Mouse (Mus musculus) gastrocnemius, adult 8-10 months (tissue): ENCODE measurements around the gene Fgf15. TPM values are rescaled to one million over a fixed set of nuclear protein-coding genes. Genes with fewer than 3 reads are reported as not detected.

ENCODE experiments used
- DNase-seq, 2 experiments: peaks; one replicate each; pipeline ENCODE4 v3.0.0; 2022; ENCODE audit warnings: low spot score in 2 of 2
- total RNA-seq, 4 experiments: library from RNA; stranded (reverse); gene quantifications; 2 replicates each; pipeline ENCODE4 v1.2.4; 2022

Fgf15 gene
- total RNA-seq, 4 experiments from 2014 or later, result not detected

DNA sequence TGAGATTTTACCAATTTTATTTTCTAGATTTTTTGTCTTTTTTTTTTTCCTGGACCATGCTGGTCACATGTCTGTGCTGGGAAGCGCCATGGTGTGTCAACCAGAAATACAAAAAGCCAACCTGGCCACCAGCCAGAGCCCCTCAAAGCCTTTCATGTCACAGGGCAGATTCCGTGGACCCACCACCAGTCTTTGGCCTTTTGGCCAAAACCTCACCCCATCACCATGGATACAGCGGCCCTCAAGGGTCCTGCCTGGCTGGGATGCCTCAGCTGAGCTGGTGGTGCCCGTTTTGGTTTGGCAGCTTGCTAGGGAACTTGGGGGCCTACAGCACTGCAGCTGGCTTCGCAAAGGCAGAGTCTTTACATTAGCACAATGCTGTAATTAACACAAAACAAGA, 33.6 kb downstream of the Fgf15 start:
- no peak for DNase-seq

GRCm38 (mm10) chr7:144931778-144932177, 35.4 kb downstream of the Fgf15 start:
- DNase-seq, result no peak

GRCm38 (mm10) chr7:144932389-144932937, 36.1 kb downstream of the Fgf15 start:
- DNase-seq, result no peak

GRCm38 (mm10) chr7:144933336-144933735, 37.0 kb downstream of the Fgf15 start:
- no peak for DNase-seq

- DNase-seq, result no peak
Measured at GRCm38 (mm10) chr7:144933796-144934195, 37.5 kb downstream of the Fgf15 start.

DNA sequence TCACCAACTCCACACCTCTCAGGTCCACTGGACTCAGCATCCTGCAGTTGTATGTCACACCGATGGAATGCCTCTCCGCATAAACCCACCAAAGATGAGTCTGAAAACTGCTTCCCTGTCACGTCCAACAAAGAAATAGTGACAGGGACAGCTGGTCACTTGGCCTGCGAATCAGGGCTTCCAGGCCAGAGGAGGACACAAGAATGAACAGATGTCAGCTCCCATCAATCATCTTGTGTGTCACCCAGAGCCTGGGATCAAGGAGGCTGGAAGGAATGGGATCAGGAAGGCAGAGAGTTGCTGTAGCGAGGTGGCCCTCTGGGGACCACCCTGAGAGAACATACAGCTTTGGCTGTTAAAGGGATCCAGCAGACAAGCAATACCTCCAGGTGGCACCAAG, 38.6 kb downstream of the Fgf15 start:
- DNase-seq, result peak in 1 of 2 experiments; percentile 44

GRCm38 (mm10) chr7:144935563-144935962, 39.2 kb downstream of the Fgf15 start:
- no peak for DNase-seq

DNA sequence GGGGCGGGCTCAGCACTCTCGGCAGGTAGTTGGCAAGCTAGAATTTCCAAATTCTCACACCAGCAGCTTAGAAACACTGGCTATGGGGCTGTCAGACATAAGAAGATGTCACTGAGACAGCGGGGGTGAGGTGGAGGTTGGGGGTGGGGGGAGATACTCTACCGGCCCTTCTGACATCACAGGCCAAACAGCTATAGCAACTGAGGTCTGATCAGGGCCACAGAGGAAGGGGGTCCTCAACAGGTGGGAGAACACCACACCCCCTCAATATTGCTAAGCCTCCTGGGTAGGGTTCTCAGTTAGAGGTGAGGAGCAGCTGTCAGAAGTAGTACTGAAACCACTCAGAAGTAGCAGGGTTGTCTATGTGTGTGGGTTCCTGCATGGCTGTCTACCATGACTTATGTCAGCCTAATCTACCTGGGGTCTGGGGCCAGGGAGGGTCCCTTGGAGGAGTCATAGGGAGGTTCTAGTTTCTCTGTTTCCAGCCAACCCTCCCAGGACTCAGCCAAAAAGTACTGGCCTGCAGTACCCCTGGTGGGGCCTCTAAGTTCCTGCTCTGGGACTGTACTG, 40.1 kb downstream of the Fgf15 start:
- no peak for DNase-seq

DNA sequence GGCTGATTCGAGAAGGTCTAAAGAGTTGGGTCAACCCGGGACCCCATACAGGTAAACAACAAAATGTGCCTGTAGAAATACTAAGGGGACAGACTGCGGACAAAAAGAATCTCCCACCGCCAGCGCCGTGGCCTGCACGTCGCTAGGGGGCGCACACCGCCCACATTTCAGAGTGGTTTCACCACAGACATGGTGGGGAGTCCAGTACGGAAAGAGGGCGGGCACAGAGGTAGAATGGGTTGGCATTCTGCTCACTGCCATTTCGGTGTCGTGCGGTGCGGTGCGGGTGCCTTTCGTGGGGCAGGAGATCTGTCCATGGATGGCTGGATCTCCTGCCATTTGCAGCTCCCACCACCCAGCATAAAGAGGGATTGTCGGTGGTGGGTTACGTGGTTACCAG, 41.2 kb downstream of the Fgf15 start:
- peak; percentile 73 to 78 for DNase-seq

GRCm38 (mm10) chr7:144937899-144938517, 41.7 kb downstream of the Fgf15 start:
- no peak for DNase-seq

DNA sequence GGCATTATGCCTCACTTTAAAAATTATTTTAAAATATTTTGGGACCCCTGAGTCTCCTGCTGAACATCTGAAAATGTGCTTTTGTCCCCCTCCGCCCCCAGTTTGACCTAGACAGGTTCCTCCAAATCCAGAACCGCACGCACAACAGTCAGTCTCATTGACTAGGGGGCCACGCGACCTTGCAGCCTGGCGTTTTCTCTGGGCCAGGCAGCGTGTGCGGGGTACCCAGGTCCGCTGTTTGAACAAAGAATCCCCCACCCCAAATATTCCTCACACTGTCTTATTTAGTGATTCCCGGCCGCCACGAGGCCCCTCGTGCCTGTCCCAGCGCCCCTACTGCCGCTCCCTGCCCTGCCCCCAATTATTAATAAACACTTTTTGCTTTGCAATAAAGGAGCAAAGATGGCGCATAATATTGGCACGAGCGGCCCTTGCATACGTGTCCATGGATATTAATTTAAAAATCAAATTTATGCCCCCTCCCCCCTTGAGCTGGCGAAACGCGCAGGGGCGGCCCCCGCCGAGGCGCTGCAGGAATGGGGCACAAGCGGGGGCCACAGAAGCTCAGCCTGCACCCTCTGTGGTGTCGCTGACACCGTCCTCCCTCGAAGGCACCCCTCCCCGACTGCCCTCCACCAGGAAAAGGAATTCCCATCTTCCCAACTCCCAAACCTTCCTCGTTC, 42.5 kb downstream of the Fgf15 start:
- no peak for DNase-seq

DNA sequence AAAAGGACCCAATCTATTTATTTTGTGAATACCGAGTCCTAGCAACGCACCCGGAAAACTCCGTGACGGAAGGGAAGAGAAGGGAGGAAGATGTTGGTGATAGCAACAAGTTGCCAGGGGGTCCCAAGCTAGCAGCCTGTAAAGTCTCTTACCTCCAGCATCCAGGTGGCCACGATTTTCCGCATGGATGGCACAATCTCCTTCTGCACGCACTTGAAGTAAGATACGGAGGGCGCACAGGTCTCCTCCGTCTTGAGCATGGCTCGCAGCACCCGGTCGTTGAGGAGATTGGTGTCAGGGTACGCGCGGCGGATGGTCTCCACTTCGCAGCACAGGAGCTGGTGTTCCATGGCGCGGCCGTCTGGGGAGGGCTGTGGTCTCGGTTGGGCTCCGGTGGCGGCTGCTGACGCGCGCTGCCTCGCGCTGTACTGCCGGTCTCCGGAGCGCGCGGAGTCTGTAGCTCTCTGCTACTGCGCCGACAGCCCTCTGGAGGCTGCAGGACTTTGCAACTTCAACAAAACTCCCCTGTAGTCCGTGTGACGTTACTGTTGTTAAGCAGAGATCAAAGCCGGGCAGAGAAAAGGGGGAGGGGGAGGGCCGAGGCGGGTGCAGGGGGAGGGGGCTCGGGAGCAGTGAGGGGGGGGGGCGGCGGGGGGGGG, 43.1 kb downstream of the Fgf15 start, which contains the start of gene Ccnd1:
TSS of gene Ccnd1 (minus strand) at position 582 of the 659 bp plus-strand sequence.
- no peak for DNase-seq

DNA sequence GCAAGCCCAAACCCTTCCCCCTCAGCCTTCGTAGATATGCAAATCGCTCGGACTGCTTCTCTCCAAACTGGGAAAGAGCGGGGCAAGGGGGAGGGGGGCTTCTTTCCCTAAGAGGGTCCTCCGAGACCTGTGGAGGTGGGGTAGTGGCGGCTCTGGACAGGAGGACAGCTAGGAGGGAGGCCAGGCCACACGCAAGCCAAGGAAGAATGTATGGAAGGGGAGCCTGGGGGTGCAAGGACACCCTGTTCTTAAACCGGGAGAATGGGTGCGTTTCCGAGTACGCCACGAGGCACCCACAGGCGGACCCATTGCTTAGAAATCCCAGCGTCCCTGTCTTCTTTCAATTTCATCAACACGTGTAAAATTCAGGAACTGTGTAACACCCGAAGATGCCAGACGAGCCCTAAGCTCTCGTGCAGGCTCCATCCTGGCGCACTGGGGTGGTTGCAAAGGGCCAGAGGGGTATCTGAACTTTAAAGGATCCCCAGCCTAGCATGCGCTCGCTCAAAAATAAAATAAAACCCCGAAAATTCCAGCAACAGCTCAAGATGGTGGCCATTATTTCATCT, 43.8 kb downstream of the Fgf15 start:
- DNase-seq, result no peak

DNA sequence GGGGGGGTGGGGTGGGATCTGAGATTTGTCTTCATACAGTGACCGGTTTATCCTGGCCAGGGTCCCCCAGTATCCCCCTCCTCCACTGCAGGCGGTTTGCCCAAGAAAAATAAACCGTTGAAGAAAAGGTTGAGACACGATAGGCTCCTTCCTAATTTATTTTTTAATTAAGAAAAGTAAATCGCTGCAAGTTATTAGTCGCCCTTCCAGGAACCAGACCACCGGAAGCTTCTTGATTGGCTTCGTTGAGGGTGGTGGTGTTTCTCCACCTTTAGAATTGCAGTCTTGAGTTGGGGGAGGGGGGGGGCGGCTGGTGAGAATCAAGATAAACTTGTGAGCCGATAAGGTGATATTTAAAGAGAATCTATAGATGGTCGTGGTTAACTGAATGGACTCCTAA, 44.3 kb downstream of the Fgf15 start:
- DNase-seq, result no peak

GRCm38 (mm10) chr7:144941242-144941831, 45.0 kb downstream of the Fgf15 start:
- DNase-seq, result peak; percentile 39 to 51

GRCm38 (mm10) chr7:144942071-144942743, 45.9 kb downstream of the Fgf15 start:
- no peak for DNase-seq

DNA sequence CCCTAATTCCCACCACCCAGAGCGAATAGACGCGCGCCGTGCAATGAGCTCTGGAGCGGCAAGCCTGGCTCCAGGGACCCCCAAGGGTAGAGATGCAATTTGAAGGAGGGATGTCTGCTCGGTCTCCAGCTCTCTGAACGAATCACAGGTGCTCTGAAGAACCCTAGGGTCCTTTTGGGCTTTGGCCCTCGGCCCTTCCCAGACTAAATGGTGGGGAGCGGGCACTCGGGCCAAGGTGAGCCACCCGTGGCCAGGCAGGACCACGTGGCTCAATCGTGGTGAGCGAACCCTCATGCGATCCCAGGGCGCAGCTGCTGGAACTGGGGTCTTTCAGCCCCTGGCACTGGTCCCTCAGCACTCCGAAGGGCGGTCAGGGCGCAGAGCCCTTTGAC, 46.4 kb downstream of the Fgf15 start:
- DNase-seq, result no peak

DNA sequence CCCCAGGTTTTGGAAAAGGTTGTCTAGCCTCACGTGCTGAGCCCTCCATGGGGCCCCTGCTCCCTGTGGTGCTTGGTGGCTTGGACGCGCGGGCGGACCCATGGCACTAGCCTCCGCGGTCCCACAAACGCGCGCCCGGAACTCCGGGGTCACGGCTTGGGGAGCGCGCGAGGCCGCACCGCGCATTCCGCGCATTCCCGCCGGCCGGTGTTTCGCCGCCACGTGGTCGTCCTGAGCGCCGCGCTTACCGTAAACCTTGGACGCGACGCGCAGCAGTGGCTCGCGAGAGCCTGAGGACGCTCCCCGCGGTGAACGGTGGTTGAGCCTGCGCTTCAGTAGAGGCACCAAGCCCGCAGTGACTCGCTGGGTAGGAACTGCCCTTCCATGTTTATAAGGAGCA, 46.9 kb downstream of the Fgf15 start:
- peak in 1 of 2 experiments; percentile 32 for DNase-seq
